Mouse (Mus musculus) cortical plate, adult 2 months (tissue): ENCODE measurements around the gene Tln2. TPM values are rescaled to one million over a fixed set of nuclear protein-coding genes. Genes with fewer than 3 reads are reported as not detected.

Source experiments
- H3K27ac ChIP-seq: fragments of 200-500 bp; 2 replicates; pipeline ENCODE4 v1.5.1; 2012; ENCODE audit warnings: low read length, control low read depth, inconsistent platforms; ENCODE audit not compliant: insufficient read depth
- H3K4me1 ChIP-seq: fragments of 200-500 bp; 2 replicates; pipeline ENCODE4 v1.6.1; 2011; ENCODE audit warnings: low read length; ENCODE audit not compliant: control insufficient read depth, insufficient read depth
- H3K4me3 ChIP-seq: fragments of 200-500 bp; 2 replicates; pipeline ENCODE4 v1.5.1; 2011; ENCODE audit warnings: mild to moderate bottlenecking, low read length, control low read depth; ENCODE audit not compliant: insufficient read depth
- CTCF ChIP-seq: fragments of 200-500 bp; IDR thresholded peaks from 2 replicates; pipeline ENCODE4 v1.5.1; 2011; ENCODE audit warnings: mild to moderate bottlenecking, control low read depth, low read length; ENCODE audit not compliant: insufficient read depth; ENCODE audit errors: extremely low read depth
- POLR2A ChIP-seq: fragments of 200-500 bp; IDR thresholded peaks from 2 replicates; pipeline ENCODE4 v1.6.1; 2011; ENCODE audit warnings: mild to moderate bottlenecking, low read length, control low read depth; ENCODE audit not compliant: insufficient read depth; ENCODE audit errors: extremely low read depth
- polyA plus RNA-seq: library from polyadenylated mRNA; depleted of rRNA; stranded (reverse); fragments of >200 nt; gene quantifications from 2 replicates; pipeline ENCODE4 v1.2.3, GENCODE M21; 2012; rRNA removed

Tln2 gene
- 34.3 and 36.6 TPM in 2 replicates for polyA plus RNA-seq

GRCm38 (mm10) chr9:67559603-67560002, at the start of gene Tln2:
Gene Tln2 (minus strand): TSS chr9:67559703.
- Histone ChIP-seq H3K4me1 (no peaks in the 10 kb centered on the region), H3K4me3 (no peak within 1 kb of the TSS), H3K27ac (no peak within 1 kb of the TSS)
- TF ChIP-seq CTCF (no peak), POLR2A (no peak)

- TF ChIP-seq POLR2A (no peak), CTCF (no peak)
- no peak overlapping the region for H3K27ac ChIP-seq
- H3K4me1 ChIP-seq: no peaks in the 10 kb centered on the region
- H3K4me3 ChIP-seq: no peak overlapping the region
Observed at GRCm38 (mm10) chr9:67609226-67609625, 49.7 kb upstream of the Tln2 start.

- H3K4me3 ChIP-seq: no peak overlapping the region
- H3K27ac ChIP-seq: no peak overlapping the region
- no peaks in the 10 kb centered on the region for H3K4me1 ChIP-seq
- TF ChIP-seq POLR2A: no peak
- TF ChIP-seq CTCF: no peak
Observed at GRCm38 (mm10) chr9:67607786-67608366, 48.4 kb upstream of the Tln2 start.

GRCm38 (mm10) chr9:67607268-67607667, 47.8 kb upstream of the Tln2 start:
- Histone ChIP-seq H3K27ac (no peak overlapping the region), H3K4me1 (no peaks in the 10 kb centered on the region), H3K4me3 (no peak overlapping the region)
- TF ChIP-seq POLR2A (no peak), CTCF (no peak)

GRCm38 (mm10) chr9:67605867-67606435, 46.4 kb upstream of the Tln2 start:
- Histone ChIP-seq H3K4me3 (no peak overlapping the region), H3K27ac (no peak overlapping the region), H3K4me1 (no peaks in the 10 kb centered on the region)
- TF ChIP-seq POLR2A (no peak), CTCF (no peak)

GRCm38 (mm10) chr9:67604940-67605339, 45.4 kb upstream of the Tln2 start:
- Histone ChIP-seq H3K4me1 (no peaks in the 10 kb centered on the region), H3K27ac (no peak overlapping the region), H3K4me3 (no peak overlapping the region)
- TF ChIP-seq CTCF (no peak), POLR2A (no peak)

- no peaks in the 10 kb centered on the region for H3K4me1 ChIP-seq
- TF ChIP-seq POLR2A (no peak), CTCF (no peak)
- H3K27ac ChIP-seq: no peak overlapping the region
- H3K4me3 ChIP-seq: no peak overlapping the region
Observed at GRCm38 (mm10) chr9:67602347-67602746, 42.8 kb upstream of the Tln2 start.

GRCm38 (mm10) chr9:67595221-67595620, 35.7 kb upstream of the Tln2 start:
- H3K27ac ChIP-seq: no peak overlapping the region
- no peak overlapping the region for H3K4me3 ChIP-seq
- H3K4me1 ChIP-seq: no peaks in the 10 kb centered on the region
- TF ChIP-seq CTCF (no peak), POLR2A (no peak)

GRCm38 (mm10) chr9:67593469-67594141, 34.1 kb upstream of the Tln2 start:
- no peak overlapping the region for H3K27ac ChIP-seq
- H3K4me3 ChIP-seq: no peak overlapping the region
- TF ChIP-seq POLR2A (no peak), CTCF (no peak)
- no peaks in the 10 kb centered on the region for H3K4me1 ChIP-seq

- Histone ChIP-seq H3K4me1 (no peaks in the 10 kb centered on the region), H3K27ac (no peak overlapping the region), H3K4me3 (no peak overlapping the region)
- no peak for TF ChIP-seq CTCF
- no peak for TF ChIP-seq POLR2A
Observed at GRCm38 (mm10) chr9:67592726-67593125, 33.2 kb upstream of the Tln2 start.
